Mouse (Mus musculus) midbrain, embryonic 12.5 days (tissue): ENCODE measurements around the gene Dnah8. TPM values are rescaled to one million over a fixed set of nuclear protein-coding genes. Genes with fewer than 3 reads are reported as not detected.
A peak's percentile ranks its signal among the peaks of the same experiment; 100 is the strongest.

Experiments
- ATAC-seq: fragments of 200-750 bp; cut with Nextera tagmentation; 2 replicates; pipeline ENCODE4 v1.8.0; 2017; ENCODE audit warnings: low read depth, moderate TSS enrichment, moderate library complexity; ENCODE audit not compliant: low FRiP score
- H3K27ac ChIP-seq: fragments of 300-500 bp; sonication (generic); replicated peaks from 2 replicates; pipeline ENCODE4 v1.5.1; 2016; ENCODE audit warnings: mild to moderate bottlenecking
- H3K27me3 ChIP-seq: fragments of 300-500 bp; sonication (generic); 2 replicates; pipeline ENCODE4 v1.6.1; 2016; ENCODE audit warnings: mild to moderate bottlenecking
- H3K36me3 ChIP-seq: fragments of 300-500 bp; sonication (generic); 2 replicates; pipeline ENCODE4 v1.6.1; 2016
- H3K4me1 ChIP-seq: fragments of 300-500 bp; sonication (generic); 2 replicates; pipeline ENCODE4 v1.6.1; 2016
- H3K4me2 ChIP-seq: fragments of 300-500 bp; sonication (generic); replicated peaks from 2 replicates; pipeline ENCODE4 v1.6.1; 2016; ENCODE audit warnings: mild to moderate bottlenecking, moderate library complexity
- H3K4me3 ChIP-seq: fragments of 300-500 bp; sonication (generic); 2 replicates; pipeline ENCODE4 v1.5.1; 2016; ENCODE audit warnings: mild to moderate bottlenecking
- H3K9ac ChIP-seq: fragments of 300-500 bp; sonication (generic); replicated peaks from 2 replicates; pipeline ENCODE4 v1.6.1; 2016; ENCODE audit warnings: mild to moderate bottlenecking, moderate library complexity
- H3K9me3 ChIP-seq: fragments of 300-500 bp; sonication (generic); 2 replicates; pipeline ENCODE4 v1.6.1; 2016; ENCODE audit warnings: mild to moderate bottlenecking
- WGBS: fragments of 180-500 bp; shearing (Covaris S2); methylation state at CpG from one replicate; pipeline ENCODE4 v1.1.7; 2016; 5-methylcytosine and 5-hydroxymethylcytosine counted together
- polyA plus RNA-seq: library from polyadenylated mRNA; unstranded; fragments of >200 nt; fragmentation: Nextera tagmentation; extraction: Ambion mirVana; gene quantifications from 2 replicates; pipeline ENCODE4 v1.2.1, GENCODE M21; 2016

The Dnah8 gene
- polyA plus RNA-seq, 1 experiment from 2014 or later = 0.66 TPM

- Histone ChIP-seq H3K36me3 (no peaks in the 10 kb centered on the region), H3K27ac (no peak overlapping the region)
- no peak for ATAC-seq
Measured at GRCm38 (mm10) chr17:30774416-30774815, 150.3 kb downstream of the Dnah8 start.

GRCm38 (mm10) chr17:30775096-30775495 is 150.9 kb downstream of the Dnah8 start:
- Histone ChIP-seq H3K36me3 (no peaks in the 10 kb centered on the region), H3K4me3 (no peak overlapping the region), H3K9ac (no peak overlapping the region), H3K27me3 (no peaks in the 10 kb centered on the region), H3K4me1 (peaks cover 3% of the 10 kb centered on the region; the same call in 1 of the 2 replicates), H3K9me3 (no peaks in the 10 kb centered on the region), H3K4me2 (no peak overlapping the region), H3K27ac (no peak overlapping the region)
- WGBS = 59% methylated on average over 5 of the region's 5 CpGs
- no peak for ATAC-seq

More at GRCm38 (mm10) chr17:30774416-30774815, 150.3 kb downstream of the Dnah8 start:
- Histone ChIP-seq H3K9me3 (no peaks in the 10 kb centered on the region), H3K4me3 (no peak overlapping the region), H3K27me3 (no peaks in the 10 kb centered on the region), H3K4me1 (peaks cover 3% of the 10 kb centered on the region; the same call in 1 of the 2 replicates), H3K9ac (no peak overlapping the region), H3K4me2 (no peak overlapping the region)

- no peak overlapping the region for H3K4me2 ChIP-seq
- H3K4me3 ChIP-seq = no peak overlapping the region
- H3K36me3 ChIP-seq = no peaks in the 10 kb centered on the region
- no peak overlapping the region for H3K9ac ChIP-seq
- H3K4me1 ChIP-seq = no peaks in the 10 kb centered on the region
- WGBS = 86% methylated on average over 8 of the region's 8 CpGs
- H3K27ac ChIP-seq = no peak overlapping the region
- H3K9me3 ChIP-seq = no peaks in the 10 kb centered on the region
- no peaks in the 10 kb centered on the region for H3K27me3 ChIP-seq
- ATAC-seq = no peak
Measured at GRCm38 (mm10) chr17:30781046-30781445, 156.9 kb downstream of the Dnah8 start.

- WGBS = 85% methylated on average over 14 of the region's 14 CpGs
- Histone ChIP-seq H3K4me1 (no peaks in the 10 kb centered on the region), H3K36me3 (no peaks in the 10 kb centered on the region), H3K4me3 (no peak overlapping the region), H3K9ac (no peak overlapping the region), H3K4me2 (no peak overlapping the region), H3K27me3 (no peaks in the 10 kb centered on the region), H3K9me3 (no peaks in the 10 kb centered on the region), H3K27ac (no peak overlapping the region)
- ATAC-seq = no peak
Measured at GRCm38 (mm10) chr17:30782286-30782685, 158.1 kb downstream of the Dnah8 start.

GRCm38 (mm10) chr17:30788361-30788760 is 164.2 kb downstream of the Dnah8 start:
- WGBS = 91% methylated on average over 8 of the region's 8 CpGs
- Histone ChIP-seq H3K4me1 (no peaks in the 10 kb centered on the region), H3K36me3 (no peaks in the 10 kb centered on the region), H3K27me3 (no peaks in the 10 kb centered on the region), H3K9ac (no peak overlapping the region), H3K9me3 (no peaks in the 10 kb centered on the region), H3K4me3 (no peak overlapping the region), H3K4me2 (no peak overlapping the region), H3K27ac (no peak overlapping the region)
- ATAC-seq = no peak

GRCm38 (mm10) chr17:30790816-30791215 is 166.7 kb downstream of the Dnah8 start:
- no peaks in the 10 kb centered on the region for H3K9me3 ChIP-seq
- no peak overlapping the region for H3K27ac ChIP-seq
- H3K4me2 ChIP-seq = no peak overlapping the region
- no peak overlapping the region for H3K9ac ChIP-seq
- no peaks in the 10 kb centered on the region for H3K4me1 ChIP-seq
- H3K27me3 ChIP-seq = no peaks in the 10 kb centered on the region
- no peaks in the 10 kb centered on the region for H3K36me3 ChIP-seq
- 92% methylated on average over 7 of the region's 7 CpGs for WGBS
- no peak overlapping the region for H3K4me3 ChIP-seq
- ATAC-seq = no peak

- no peaks in the 10 kb centered on the region for H3K36me3 ChIP-seq
- ATAC-seq = no peak
- no peak overlapping the region for H3K9ac ChIP-seq
- H3K27me3 ChIP-seq = no peaks in the 10 kb centered on the region
- H3K9me3 ChIP-seq = no peaks in the 10 kb centered on the region
- 82% methylated on average over 6 of the region's 6 CpGs for WGBS
- no peaks in the 10 kb centered on the region for H3K4me1 ChIP-seq
- H3K27ac ChIP-seq = no peak overlapping the region
- no peak overlapping the region for H3K4me3 ChIP-seq
- no peak overlapping the region for H3K4me2 ChIP-seq
Measured at GRCm38 (mm10) chr17:30792396-30792795, 168.2 kb downstream of the Dnah8 start.

GRCm38 (mm10) chr17:30796616-30797015 is 172.5 kb downstream of the Dnah8 start:
- Histone ChIP-seq H3K4me3 (no peak overlapping the region), H3K9ac (no peak overlapping the region), H3K4me2 (no peak overlapping the region), H3K4me1 (no peaks in the 10 kb centered on the region), H3K36me3 (no peaks in the 10 kb centered on the region), H3K27ac (no peak overlapping the region), H3K27me3 (no peaks in the 10 kb centered on the region), H3K9me3 (no peaks in the 10 kb centered on the region)
- ATAC-seq = no peak
- 79% methylated on average over 4 of the region's 4 CpGs for WGBS

GRCm38 (mm10) chr17:30800261-30800985 is 176.3 kb downstream of the Dnah8 start:
- H3K9ac ChIP-seq = no peak overlapping the region
- H3K4me2 ChIP-seq = no peak overlapping the region
- H3K27ac ChIP-seq = no peak overlapping the region
- no peaks in the 10 kb centered on the region for H3K9me3 ChIP-seq
- no peaks in the 10 kb centered on the region for H3K36me3 ChIP-seq
- no peak for ATAC-seq
- no peak overlapping the region for H3K4me3 ChIP-seq
- H3K4me1 ChIP-seq = peaks cover 7% of the 10 kb centered on the region; the same call in 1 of the 2 replicates
- 88% methylated on average over 19 of the region's 19 CpGs for WGBS
- no peaks in the 10 kb centered on the region for H3K27me3 ChIP-seq

GRCm38 (mm10) chr17:30803668-30804067 is 179.5 kb downstream of the Dnah8 start:
- Histone ChIP-seq H3K36me3 (no peaks in the 10 kb centered on the region), H3K4me2 (no peak overlapping the region), H3K27me3 (no peaks in the 10 kb centered on the region), H3K27ac (no peak overlapping the region), H3K9me3 (no peaks in the 10 kb centered on the region), H3K4me1 (peaks cover 15% of the 10 kb centered on the region), H3K4me3 (no peak overlapping the region), H3K9ac (no peak overlapping the region)
- no peak for ATAC-seq
- WGBS = 95% methylated on average over 9 of the region's 9 CpGs

GRCm38 (mm10) chr17:30804955-30805354 is 180.8 kb downstream of the Dnah8 start:
- ATAC-seq = no peak
- H3K27me3 ChIP-seq = no peaks in the 10 kb centered on the region
- H3K4me2 ChIP-seq = no peak overlapping the region
- H3K9me3 ChIP-seq = no peaks in the 10 kb centered on the region
- no peaks in the 10 kb centered on the region for H3K36me3 ChIP-seq
- 28% methylated on average over 8 of the region's 8 CpGs for WGBS
- no peak overlapping the region for H3K4me3 ChIP-seq
- 0 out of 2 replicates have a peak overlapping the region, but pooled peaks have one; percentile 31 for H3K9ac ChIP-seq
- H3K4me1 ChIP-seq = peaks cover 27% of the 10 kb centered on the region
- H3K27ac ChIP-seq = peak overlapping the region; percentile 58

GRCm38 (mm10) chr17:30805511-30806059 is 181.4 kb downstream of the Dnah8 start:
- Histone ChIP-seq H3K4me3 (no peak overlapping the region), H3K9me3 (no peaks in the 10 kb centered on the region), H3K27me3 (no peaks in the 10 kb centered on the region), H3K4me2 (no peak overlapping the region; the same call in 1 of the 2 replicates), H3K9ac (0 out of 2 replicates have a peak overlapping the region, but pooled peaks have one; percentile 12), H3K36me3 (no peaks in the 10 kb centered on the region), H3K27ac (peak overlapping the region; percentile 68), H3K4me1 (peaks cover 32% of the 10 kb centered on the region)
- no peak for ATAC-seq
- WGBS = 42% methylated on average over 12 of the region's 12 CpGs
